Mouse (Mus musculus) neural tube, embryonic 14.5 days (tissue): ENCODE results near the gene Lce1a1. TPM values are rescaled to one million over a fixed set of nuclear protein-coding genes. Genes with fewer than 3 reads are reported as not detected.
A peak's percentile ranks its signal among the peaks of the same experiment; 100 is the strongest.

ENCODE experiments used
- ATAC-seq: fragments of 200-750 bp; cut with Nextera tagmentation; 2 replicates; pipeline ENCODE4 v1.8.0; 2017; ENCODE audit warnings: low read depth, mild to moderate bottlenecking, moderate TSS enrichment, moderate library complexity
- H3K27ac ChIP-seq: fragments of 300-500 bp; sonication (generic); 2 replicates; pipeline ENCODE4 v1.5.1; 2014; ENCODE audit warnings: low read depth, mild to moderate bottlenecking, control low read depth, low read length, moderate library complexity, mixed read lengths
- H3K27me3 ChIP-seq: fragments of 300-500 bp; sonication (generic); 2 replicates; pipeline ENCODE4 v1.6.1; 2014; ENCODE audit warnings: low read length; ENCODE audit not compliant: control insufficient read depth, insufficient read depth
- H3K36me3 ChIP-seq: fragments of 300-500 bp; sonication (generic); 2 replicates; pipeline ENCODE4 v1.6.1; 2014; ENCODE audit warnings: low read length, mixed read lengths; ENCODE audit not compliant: control insufficient read depth, insufficient read depth
- H3K4me1 ChIP-seq: fragments of 300-500 bp; sonication (generic); 2 replicates; pipeline ENCODE4 v1.6.1; 2014; ENCODE audit warnings: low read length; ENCODE audit not compliant: control insufficient read depth, insufficient read depth
- H3K4me2 ChIP-seq: fragments of 300-500 bp; sonication (generic); 2 replicates; pipeline ENCODE4 v1.6.1; 2014; ENCODE audit warnings: mild to moderate bottlenecking, low read depth, low read length, control low read depth
- H3K4me3 ChIP-seq: fragments of 300-500 bp; sonication (generic); 2 replicates; pipeline ENCODE4 v1.5.1; 2014; ENCODE audit warnings: low read depth, low read length, control low read depth, mixed read lengths
- H3K9ac ChIP-seq: fragments of 300-500 bp; sonication (generic); replicated peaks from 2 replicates; pipeline ENCODE4 v1.6.1; 2014; ENCODE audit warnings: low read depth, mild to moderate bottlenecking, control low read depth, low read length, mixed read lengths
- H3K9me3 ChIP-seq: fragments of 300-500 bp; sonication (generic); 2 replicates; pipeline ENCODE4 v1.6.1; 2016; ENCODE audit warnings: low read length; ENCODE audit not compliant: control insufficient read depth
- WGBS: fragments of 180-500 bp; shearing (Covaris S2); extraction: QIAGEN DNeasy Blood & Tissue Kit; methylation state at CpG from one replicate; pipeline ENCODE4 v1.1.7; 2014; 5-methylcytosine and 5-hydroxymethylcytosine counted together
- polyA plus RNA-seq: library from polyadenylated mRNA; unstranded; fragments of >200 nt; fragmentation: Nextera tagmentation; extraction: Ambion mirVana; gene quantifications from 2 replicates; pipeline ENCODE4 v1.2.1, GENCODE M21; 2014

The Lce1a1 gene
- polyA plus RNA-seq, 1 experiment from 2014 or later = not detected

DNA sequence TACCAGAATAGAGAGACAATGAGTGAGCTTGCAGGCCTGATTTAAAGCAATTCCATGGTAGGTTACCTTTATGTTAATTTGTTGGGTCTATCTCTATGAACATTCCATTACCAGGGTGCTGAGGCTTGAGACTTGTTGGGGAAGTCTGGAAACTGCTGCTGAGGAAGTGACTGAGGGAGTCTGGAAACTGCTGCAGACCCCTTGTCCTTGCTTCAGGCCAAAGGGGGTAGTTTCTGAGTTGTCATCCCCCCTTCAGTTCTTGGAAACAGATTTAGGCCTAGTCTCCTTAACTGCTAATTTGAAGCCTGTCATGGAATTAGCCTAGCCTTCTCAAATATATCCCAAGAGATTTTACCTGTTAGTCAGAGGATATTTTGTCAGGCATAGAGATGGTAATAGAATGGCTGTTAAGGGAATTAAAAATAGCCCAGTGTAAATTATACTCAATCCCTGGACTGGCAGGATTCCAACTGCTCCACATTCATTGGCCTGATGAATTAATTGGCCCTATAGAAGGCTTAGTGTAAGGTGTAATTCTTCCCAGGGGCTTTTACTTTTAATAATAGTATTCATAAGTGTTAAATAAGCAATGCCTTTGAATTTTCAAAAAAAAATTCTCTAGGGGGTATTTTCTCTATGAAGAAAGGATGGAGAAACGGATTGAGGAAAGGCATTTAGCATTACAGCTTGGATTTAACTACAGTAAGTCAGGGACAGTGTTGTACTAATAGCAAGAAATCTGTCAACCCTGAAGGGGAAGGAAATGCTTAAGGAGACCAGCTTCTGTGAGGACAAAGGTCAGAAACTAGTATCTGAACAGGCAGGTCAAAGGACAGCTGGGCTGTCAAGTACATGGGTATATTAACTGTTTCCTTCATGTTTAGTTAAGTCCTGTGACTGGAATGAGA is 10.1 kb downstream of the Lce1a1 start:
- Histone ChIP-seq H3K36me3 (no peaks in the 10 kb centered on the region), H3K4me3 (no peak overlapping the region), H3K27me3 (no peaks in the 10 kb centered on the region), H3K9ac (no peak overlapping the region), H3K4me1 (no peaks in the 10 kb centered on the region), H3K4me2 (no peak overlapping the region), H3K9me3 (no peaks in the 10 kb centered on the region), H3K27ac (no peak overlapping the region)
- peak; percentile 71; the same call in 1 of the 2 replicates for ATAC-seq
- WGBS = 24% methylated on average over 1 of the region's 1 CpGs

GRCm38 (mm10) chr3:92621560-92621959 is 26.5 kb downstream of the Lce1a1 start, which contains the start of gene Lce6a:
Lce6a (minus strand) TSS chr3:92621660.
- no peak within 1 kb of the TSS for H3K4me3 ChIP-seq
- no peaks in the 10 kb centered on the region for H3K4me1 ChIP-seq
- WGBS = 83% methylated on average over 2 of the region's 2 CpGs
- no peak within 1 kb of the TSS for H3K27ac ChIP-seq
- H3K9me3 ChIP-seq = no peaks in the 10 kb centered on the region
- no peak within 1 kb of the TSS for H3K9ac ChIP-seq
- no peak within 1 kb of the TSS for H3K4me2 ChIP-seq
- H3K36me3 ChIP-seq = no peaks in the 10 kb centered on the region
- no peaks in the 10 kb centered on the region for H3K27me3 ChIP-seq
- no peak for ATAC-seq

- no peak overlapping the region for H3K4me2 ChIP-seq
- no peaks in the 10 kb centered on the region for H3K27me3 ChIP-seq
- no peak for ATAC-seq
- H3K9ac ChIP-seq = no peak overlapping the region
- H3K4me1 ChIP-seq = no peaks in the 10 kb centered on the region
- no peak overlapping the region for H3K27ac ChIP-seq
- H3K36me3 ChIP-seq = no peaks in the 10 kb centered on the region
- H3K4me3 ChIP-seq = no peak overlapping the region
- H3K9me3 ChIP-seq = no peaks in the 10 kb centered on the region
- 93% methylated on average over 1 of the region's 1 CpGs for whole genome bisulfite sequencing
These were observed 38.3 kb downstream of the Lce1a1 start for GRCm38 (mm10) chr3:92609804-92610203.

DNA sequence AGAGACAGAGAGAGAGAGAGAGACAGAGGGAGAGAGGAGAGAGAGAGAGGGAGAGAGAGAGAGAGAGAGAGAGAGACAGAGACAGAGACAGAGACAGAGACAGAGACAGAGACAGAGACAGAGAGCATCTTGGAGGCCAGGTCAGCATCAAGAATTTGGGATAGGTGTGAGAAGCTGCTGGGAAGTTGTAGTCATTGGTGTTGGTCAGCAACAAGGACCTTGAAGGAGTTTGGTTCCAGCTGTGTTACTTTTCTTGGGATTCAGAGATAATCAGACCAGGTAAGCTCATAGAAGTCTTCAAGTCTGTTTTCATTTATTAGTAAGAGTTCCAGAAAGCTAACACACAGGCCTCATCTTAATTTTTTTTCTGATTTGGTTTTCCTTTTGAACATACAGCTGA is 40.7 kb downstream of the Lce1a1 start, which contains the start of gene 2210017I01Rik:
Gene 2210017I01Rik, minus strand, starts transcription at position 101 of the 400 bp plus-strand sequence.
- H3K27ac ChIP-seq = no peak within 1 kb of the TSS
- no peak within 1 kb of the TSS for H3K9ac ChIP-seq
- no peaks in the 10 kb centered on the region for H3K4me1 ChIP-seq
- no peaks in the 10 kb centered on the region for H3K27me3 ChIP-seq
- no peaks in the 10 kb centered on the region for H3K9me3 ChIP-seq
- H3K36me3 ChIP-seq = no peaks in the 10 kb centered on the region
- ATAC-seq = no peak
- H3K4me2 ChIP-seq = no peak within 1 kb of the TSS
- H3K4me3 ChIP-seq = no peak within 1 kb of the TSS

DNA sequence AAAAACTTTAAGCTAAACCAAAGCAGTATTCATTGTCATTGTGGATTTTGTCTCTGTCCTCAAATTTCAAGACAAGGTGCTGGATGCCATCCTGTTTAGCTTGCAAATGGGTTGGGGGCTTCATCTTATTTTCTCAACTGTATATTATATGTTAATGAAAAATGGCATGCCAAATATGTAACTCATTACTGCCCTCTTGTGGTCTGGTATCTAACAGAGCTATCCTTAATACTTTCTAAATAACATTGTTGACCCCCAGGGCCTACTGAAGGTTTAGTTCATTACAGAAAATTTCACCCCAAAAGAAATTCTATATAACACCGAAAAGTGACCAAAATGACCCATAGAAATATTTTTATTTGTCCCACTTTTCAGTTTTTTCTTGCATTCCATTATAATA is 45.9 kb downstream of the Lce1a1 start:
- H3K4me1 ChIP-seq = no peaks in the 10 kb centered on the region
- H3K27me3 ChIP-seq = no peaks in the 10 kb centered on the region
- 38% methylated on average over 1 of the region's 1 CpGs for WGBS
- no peak for ATAC-seq
- H3K9me3 ChIP-seq = no peaks in the 10 kb centered on the region
- no peak overlapping the region for H3K4me2 ChIP-seq
- no peak overlapping the region for H3K4me3 ChIP-seq
- H3K36me3 ChIP-seq = no peaks in the 10 kb centered on the region
- no peak overlapping the region for H3K9ac ChIP-seq
- H3K27ac ChIP-seq = no peak overlapping the region

DNA sequence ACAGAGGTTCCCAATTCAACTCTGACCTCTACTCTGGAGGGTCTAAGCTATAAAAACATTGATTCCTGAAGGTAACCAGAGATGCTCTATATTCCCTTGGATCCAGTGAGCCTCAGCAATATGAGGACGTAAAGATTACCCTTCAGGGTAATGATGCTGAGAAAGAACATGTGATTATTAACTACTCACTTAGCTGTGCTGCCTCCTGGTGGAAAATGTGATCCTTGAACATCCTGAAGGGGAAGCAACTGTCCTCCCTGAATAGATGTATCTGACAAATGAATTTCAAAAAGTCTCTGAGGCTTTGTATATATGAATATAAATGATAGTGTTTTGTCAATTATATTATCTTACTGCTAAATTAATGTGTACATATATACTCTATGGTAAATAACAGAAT is 47.7 kb downstream of the Lce1a1 start:
- Histone ChIP-seq H3K9me3 (no peaks in the 10 kb centered on the region), H3K9ac (no peak overlapping the region), H3K4me1 (no peaks in the 10 kb centered on the region), H3K27ac (no peak overlapping the region), H3K27me3 (no peaks in the 10 kb centered on the region), H3K36me3 (no peaks in the 10 kb centered on the region), H3K4me2 (no peak overlapping the region), H3K4me3 (no peak overlapping the region)
- 53% methylated on average over 1 of the region's 1 CpGs for WGBS
- no peak for ATAC-seq

DNA sequence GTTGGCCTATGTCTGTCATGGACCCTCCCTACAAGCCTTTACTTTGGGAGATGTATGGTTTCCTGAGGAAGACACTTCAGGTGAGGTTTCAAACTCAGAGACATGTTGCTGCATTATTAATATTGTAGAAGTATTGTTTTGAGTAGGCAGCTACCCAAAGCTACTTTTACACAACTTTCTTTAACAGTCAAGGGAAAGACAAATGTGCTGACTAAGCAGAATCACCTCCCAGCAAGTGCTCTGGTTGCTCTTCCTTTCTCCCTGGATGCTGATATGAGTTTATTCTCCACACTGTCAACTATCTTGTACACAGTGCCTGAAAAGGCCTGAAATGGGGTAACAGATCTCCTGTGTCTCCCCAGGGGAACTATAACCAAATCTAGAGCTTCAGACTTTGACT is 48.1 kb downstream of the Lce1a1 start:
- H3K36me3 ChIP-seq = no peaks in the 10 kb centered on the region
- H3K4me3 ChIP-seq = no peak overlapping the region
- ATAC-seq = no peak
- H3K4me1 ChIP-seq = no peaks in the 10 kb centered on the region
- H3K9ac ChIP-seq = no peak overlapping the region
- no peak overlapping the region for H3K4me2 ChIP-seq
- no peaks in the 10 kb centered on the region for H3K9me3 ChIP-seq
- no peak overlapping the region for H3K27ac ChIP-seq
- H3K27me3 ChIP-seq = no peaks in the 10 kb centered on the region

- ATAC-seq = no peak
- H3K36me3 ChIP-seq = no peaks in the 10 kb centered on the region
- H3K27me3 ChIP-seq = no peaks in the 10 kb centered on the region
- no peaks in the 10 kb centered on the region for H3K4me1 ChIP-seq
- 88% methylated on average over 2 of the region's 2 CpGs for WGBS
- no peak overlapping the region for H3K27ac ChIP-seq
- no peak overlapping the region for H3K9ac ChIP-seq
- no peak overlapping the region for H3K4me3 ChIP-seq
- no peaks in the 10 kb centered on the region for H3K9me3 ChIP-seq
- H3K4me2 ChIP-seq = no peak overlapping the region
These were observed 49.7 kb downstream of the Lce1a1 start for GRCm38 (mm10) chr3:92598429-92598828.
